Mouse (Mus musculus): ENCODE results near the gene Sucla2. TPM values are rescaled to one million over a fixed set of nuclear protein-coding genes. Genes with fewer than 3 reads are reported as not detected.
A peak's percentile ranks its signal among the peaks of the same experiment; 100 is the strongest.
"Not testable (repeated sequence)": the region's sequence is repeated elsewhere in the genome, so short reads cannot be mapped to it uniquely, and the experiment has no call there.

Sucla2 gene
- polyA plus RNA-seq, 1 experiment from 2014 or later, result 102 TPM

DNA sequence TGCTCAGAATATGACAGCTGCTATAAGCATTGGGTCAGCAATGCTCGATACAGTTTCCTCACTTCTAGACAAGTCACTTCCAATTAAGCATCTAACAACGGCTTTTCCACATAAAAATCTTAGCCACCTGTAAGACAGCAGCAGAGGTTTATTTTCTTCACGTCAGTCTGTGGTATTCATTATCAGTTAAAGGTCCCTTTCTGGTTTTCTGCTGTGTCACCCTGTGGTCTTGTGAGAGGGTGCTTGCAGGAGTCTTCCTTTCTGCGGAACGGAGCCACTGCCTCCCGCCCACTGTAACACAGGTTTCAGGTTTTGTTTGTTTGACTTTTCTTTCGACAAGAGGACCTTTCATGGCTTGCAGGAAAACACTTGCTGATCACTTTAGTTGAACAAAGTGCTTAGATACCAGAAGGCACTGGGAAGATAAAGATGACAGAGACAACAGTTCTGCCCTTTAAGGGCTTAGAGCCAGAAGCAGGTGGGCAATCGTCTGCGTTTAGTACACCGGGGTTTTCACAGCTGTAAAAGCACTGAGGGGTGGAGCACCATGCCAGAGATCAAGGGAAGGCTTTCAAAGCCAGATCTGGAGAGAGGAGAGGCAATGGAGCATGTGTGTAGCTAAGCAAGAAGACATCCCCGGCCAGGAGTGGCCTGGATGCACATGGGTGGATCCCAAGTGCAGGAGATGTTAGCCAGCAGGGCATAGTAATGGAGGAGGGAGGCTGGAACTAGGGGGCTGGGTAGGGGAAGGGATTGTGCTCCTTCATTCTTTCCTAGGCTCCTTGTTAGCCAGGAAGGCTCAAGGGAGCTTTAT lies 83.8 kb downstream of the Sucla2 start:
- Histone ChIP-seq H3K4me3 (ENCODE audit: low read depth, low read length) (no peak overlapping the region), H3K4me2 (no peak overlapping the region), H3K27me3 (ENCODE audit: insufficient read depth, low read length) (no peaks in the 10 kb centered on the region), H3K9me3 (ENCODE audit: low read depth, low read length) (no peaks in the 10 kb centered on the region), H3K36me3 (ENCODE audit: insufficient read depth) (peaks cover 2% of the 10 kb centered on the region; the same call in 1 of the 2 replicates), H3K27ac (ENCODE audit: low read depth) (no peak overlapping the region), H3K9ac (no peak overlapping the region), H3K4me1 (ENCODE audit: insufficient read depth) (no peaks in the 10 kb centered on the region)
- no peak for TF ChIP-seq CTCF (IDR thresholded peaks at IDR 0.05; ENCODE audit: low read depth)
- ATAC-seq (ENCODE audit: insufficient read depth) (no peak), DNase-seq (no peak)
- WGBS, result 15% methylated on average over 11 of the region's 11 CpGs

DNA sequence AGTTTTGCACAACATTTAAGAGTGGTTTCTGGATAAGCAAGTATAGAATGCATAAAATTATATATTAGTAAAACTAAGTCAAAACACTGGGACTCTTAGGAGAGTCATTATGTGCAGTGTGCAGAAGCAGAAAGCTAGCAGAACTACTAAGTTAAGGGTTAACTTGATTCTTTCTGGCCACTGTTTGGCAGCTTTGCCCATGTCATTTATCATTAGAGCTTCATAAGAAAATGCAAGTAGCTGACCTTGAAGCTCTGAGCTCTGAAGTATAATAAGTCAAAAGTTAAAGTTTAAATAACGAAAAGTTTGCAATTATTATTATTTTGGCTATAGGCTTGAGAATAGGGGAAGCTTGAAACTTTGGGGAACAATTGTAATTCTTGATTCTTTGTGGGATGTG lies 89.8 kb downstream of the Sucla2 start:
- not testable (repeated sequence) for DNase-seq; H3K27me3 ChIP-seq (ENCODE audit: insufficient read depth, low read length); H3K27ac ChIP-seq (ENCODE audit: low read depth); H3K9ac ChIP-seq; H3K9me3 ChIP-seq (ENCODE audit: low read depth, low read length); H3K4me2 ChIP-seq; H3K36me3 ChIP-seq (ENCODE audit: insufficient read depth); H3K4me3 ChIP-seq (ENCODE audit: low read depth, low read length); ATAC-seq (ENCODE audit: insufficient read depth); H3K4me1 ChIP-seq (ENCODE audit: insufficient read depth)
- WGBS, result 40% methylated on average over 1 of the region's 1 CpGs

DNA sequence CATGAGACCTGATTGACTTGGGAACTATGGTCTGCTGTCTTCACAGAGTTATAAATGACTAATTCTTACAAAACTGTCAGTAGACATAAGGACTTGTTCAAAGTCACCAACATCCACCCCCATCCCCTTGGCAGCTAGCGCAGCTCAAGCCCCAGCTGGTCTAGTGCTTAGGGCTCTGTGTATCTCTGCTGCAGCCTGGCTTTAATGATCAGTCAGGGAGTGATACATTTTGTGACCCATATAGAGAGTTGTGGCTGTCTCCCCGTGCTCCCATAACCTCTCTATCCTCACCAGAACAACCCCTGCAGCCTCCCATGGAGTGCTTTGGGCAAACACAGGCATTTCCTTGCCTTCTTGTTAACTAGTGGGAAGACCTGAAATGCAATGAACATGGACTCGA lies 95.8 kb downstream of the Sucla2 start:
- no peak for TF ChIP-seq CTCF (IDR thresholded peaks at IDR 0.05; ENCODE audit: low read depth)
- H3K9ac ChIP-seq, result no peak overlapping the region
- no peaks in the 10 kb centered on the region for H3K27me3 ChIP-seq (ENCODE audit: insufficient read depth, low read length)
- H3K4me2 ChIP-seq, result no peak overlapping the region
- 54% methylated on average over 3 of the region's 3 CpGs for WGBS
- peaks cover 5% of the 10 kb centered on the region; the same call in 1 of the 2 replicates for H3K9me3 ChIP-seq (ENCODE audit: low read depth, low read length)
- no peaks in the 10 kb centered on the region for H3K4me1 ChIP-seq (ENCODE audit: insufficient read depth)
- ATAC-seq (ENCODE audit: insufficient read depth), result peak; percentile 87
- no peaks in the 10 kb centered on the region for H3K36me3 ChIP-seq (ENCODE audit: insufficient read depth)
- no peak overlapping the region for H3K27ac ChIP-seq (ENCODE audit: low read depth)
- no peak overlapping the region for H3K4me3 ChIP-seq (ENCODE audit: low read depth, low read length)
- peak; percentile 59 for DNase-seq

DNA sequence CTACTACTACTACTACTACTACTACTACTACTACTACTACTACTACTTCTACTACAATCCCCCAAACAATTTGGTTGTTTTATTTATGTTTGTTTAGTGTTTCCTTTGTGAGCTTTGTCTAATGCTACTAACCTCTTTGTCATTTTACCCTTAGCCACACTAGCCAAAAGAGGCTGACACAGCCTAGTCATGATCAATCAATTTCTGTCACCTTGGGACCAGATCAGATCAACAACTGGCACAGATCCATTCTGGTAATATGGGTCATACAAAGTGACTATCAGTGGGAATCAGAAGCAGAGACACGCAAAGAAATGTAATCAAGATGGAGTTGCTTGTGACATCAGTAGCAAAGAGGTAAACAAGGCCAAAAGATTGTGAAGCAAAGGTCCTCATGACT lies 97.9 kb downstream of the Sucla2 start:
- Histone ChIP-seq H3K9ac (no peak overlapping the region), H3K27ac (ENCODE audit: low read depth) (no peak overlapping the region), H3K4me3 (ENCODE audit: low read depth, low read length) (no peak overlapping the region), H3K4me2 (no peak overlapping the region), H3K36me3 (ENCODE audit: insufficient read depth) (no peaks in the 10 kb centered on the region), H3K4me1 (ENCODE audit: insufficient read depth) (no peaks in the 10 kb centered on the region), H3K27me3 (ENCODE audit: insufficient read depth, low read length) (no peaks in the 10 kb centered on the region), H3K9me3 (ENCODE audit: low read depth, low read length) (peaks cover 5% of the 10 kb centered on the region; the same call in 1 of the 2 replicates)
- 77% methylated on average over 1 of the region's 1 CpGs for WGBS
- ATAC-seq (ENCODE audit: insufficient read depth) (no peak), DNase-seq (no peak)
- TF ChIP-seq CTCF (IDR thresholded peaks at IDR 0.05; ENCODE audit: low read depth), result no peak

DNA sequence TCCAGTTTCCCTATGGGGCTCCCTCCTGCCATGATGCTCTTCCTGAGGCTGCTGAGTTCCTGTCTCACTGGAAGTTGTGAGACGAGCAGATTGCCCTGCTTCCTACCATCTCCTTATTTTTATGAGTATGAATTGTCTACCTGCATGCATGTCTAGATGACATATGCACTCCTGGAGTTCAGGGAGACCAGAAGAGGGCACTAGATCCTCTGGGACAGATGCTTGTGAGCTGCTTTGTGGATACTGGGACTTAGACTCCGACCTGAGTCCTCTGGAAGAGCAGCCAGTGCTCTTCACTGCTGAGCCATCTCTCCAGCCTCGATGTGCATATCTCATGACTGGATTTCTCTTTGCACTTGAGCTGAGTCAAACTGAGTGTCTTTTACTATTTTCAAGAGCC lies 100.3 kb downstream of the Sucla2 start:
- WGBS, result 53% methylated on average over 3 of the region's 3 CpGs
- Histone ChIP-seq H3K4me3 (ENCODE audit: low read depth, low read length) (no peak overlapping the region), H3K27me3 (ENCODE audit: insufficient read depth, low read length) (no peaks in the 10 kb centered on the region), H3K9ac (no peak overlapping the region), H3K36me3 (ENCODE audit: insufficient read depth) (no peaks in the 10 kb centered on the region), H3K9me3 (ENCODE audit: low read depth, low read length) (no peaks in the 10 kb centered on the region), H3K4me1 (ENCODE audit: insufficient read depth) (no peaks in the 10 kb centered on the region), H3K4me2 (no peak overlapping the region), H3K27ac (ENCODE audit: low read depth) (no peak overlapping the region)
- DNase-seq, result no peak
- ATAC-seq (ENCODE audit: insufficient read depth), result no peak
- TF ChIP-seq CTCF (IDR thresholded peaks at IDR 0.05; ENCODE audit: low read depth), result peak; percentile 20

DNA sequence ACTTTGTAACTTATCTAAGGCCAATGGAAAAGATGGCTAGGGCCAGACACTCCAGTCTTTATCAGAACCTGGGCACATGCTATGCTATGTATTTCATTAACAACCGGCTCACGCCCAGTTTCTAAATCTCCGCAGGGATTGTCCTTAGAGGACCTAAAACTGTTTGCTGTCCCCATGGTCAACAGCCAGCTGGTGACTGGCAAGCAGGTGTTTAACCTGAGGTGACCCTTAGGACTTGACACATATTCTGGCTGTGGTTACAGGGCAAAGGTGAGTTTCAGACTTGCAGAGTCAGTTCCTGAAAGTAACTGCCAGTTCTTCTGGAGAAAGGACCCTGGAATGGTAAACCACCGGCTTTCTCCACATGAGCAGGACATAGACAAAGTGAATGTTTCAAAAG lies 106.4 kb downstream of the Sucla2 start:
- Histone ChIP-seq H3K9me3 (ENCODE audit: low read depth, low read length) (no peaks in the 10 kb centered on the region), H3K27ac (ENCODE audit: low read depth) (no peak overlapping the region), H3K36me3 (ENCODE audit: insufficient read depth) (no peaks in the 10 kb centered on the region), H3K9ac (no peak overlapping the region), H3K27me3 (ENCODE audit: insufficient read depth, low read length) (no peaks in the 10 kb centered on the region), H3K4me3 (ENCODE audit: low read depth, low read length) (no peak overlapping the region), H3K4me2 (no peak overlapping the region), H3K4me1 (ENCODE audit: insufficient read depth) (no peaks in the 10 kb centered on the region)
- DNase-seq (no peak), ATAC-seq (ENCODE audit: insufficient read depth) (no peak)
- WGBS, result 83% methylated on average over 4 of the region's 4 CpGs
- TF ChIP-seq CTCF (IDR thresholded peaks at IDR 0.05; ENCODE audit: low read depth), result no peak

DNA sequence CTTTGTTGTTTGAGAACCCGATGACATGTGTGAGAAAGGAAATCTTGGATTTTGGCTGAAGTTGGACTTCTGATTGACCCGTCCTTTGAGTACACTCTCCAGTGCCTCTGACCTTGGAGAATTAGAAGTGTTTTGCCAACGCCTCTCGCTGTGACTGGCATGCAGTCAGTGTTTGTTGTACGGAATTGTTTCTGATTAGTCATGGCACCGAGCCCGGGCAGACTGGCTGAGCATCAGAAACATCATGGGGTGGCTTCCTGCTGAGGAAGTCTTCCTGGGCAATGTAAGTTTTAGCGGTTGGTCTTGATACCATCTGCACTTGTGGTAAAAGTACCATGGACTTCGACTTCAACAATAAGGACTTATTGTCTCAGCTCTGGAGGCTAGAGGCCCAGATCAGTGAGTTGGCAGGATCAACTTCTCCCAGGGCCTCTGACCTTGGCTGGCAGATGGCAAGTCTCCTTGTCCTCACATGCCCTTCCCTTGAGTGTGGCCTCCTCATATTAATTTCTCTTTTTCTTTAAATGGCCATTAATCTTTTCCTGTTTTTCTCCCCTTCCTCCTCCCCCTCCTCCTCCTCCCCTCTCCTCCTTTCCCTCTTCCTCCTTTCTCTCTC lies 107.6 kb downstream of the Sucla2 start:
- H3K4me2 ChIP-seq, result no peak overlapping the region
- H3K27me3 ChIP-seq (ENCODE audit: insufficient read depth, low read length), result no peaks in the 10 kb centered on the region
- H3K4me3 ChIP-seq (ENCODE audit: low read depth, low read length), result no peak overlapping the region
- H3K9me3 ChIP-seq (ENCODE audit: low read depth, low read length), result no peaks in the 10 kb centered on the region
- DNase-seq (no peak), ATAC-seq (ENCODE audit: insufficient read depth) (no peak)
- WGBS, result 77% methylated on average over 9 of the region's 9 CpGs
- TF ChIP-seq CTCF (IDR thresholded peaks at IDR 0.05; ENCODE audit: low read depth), result no peak
- H3K36me3 ChIP-seq (ENCODE audit: insufficient read depth), result no peaks in the 10 kb centered on the region
- H3K27ac ChIP-seq (ENCODE audit: low read depth), result no peak overlapping the region
- H3K4me1 ChIP-seq (ENCODE audit: insufficient read depth), result no peaks in the 10 kb centered on the region
- H3K9ac ChIP-seq, result no peak overlapping the region

Measured in lung, embryonic 14.5 days (tissue).